11 mouse cellular contexts compared by ENCODE assay signal in the genomic region with DNA sequence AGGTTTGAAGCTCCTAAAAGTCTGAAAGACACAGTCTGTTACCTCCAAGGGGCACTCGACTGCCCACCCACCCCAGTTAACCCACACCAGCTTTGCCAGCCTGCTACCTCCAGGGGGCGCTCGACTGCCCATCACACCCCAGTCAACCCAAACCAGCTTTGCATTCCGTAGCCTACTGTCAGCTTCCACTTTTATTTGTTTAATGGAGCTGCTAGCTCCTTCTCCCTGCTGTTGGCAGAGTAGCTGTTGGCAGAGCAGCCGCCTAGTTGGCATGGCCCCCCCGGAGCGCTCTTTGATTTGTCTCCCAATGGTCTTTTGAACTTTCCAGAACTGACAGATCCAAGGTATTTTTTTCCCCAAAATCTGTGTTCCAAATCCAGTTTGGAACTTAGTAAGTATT.
DNase-seq lines count a peak whose midpoint lies in the region; ATAC-seq and TF ChIP-seq lines count a peak whose summit lies in the region.
"Had no signal": no experiment of that assay in that cellular context is flagged by ENCODE, and none has a peak within 500 bp of the region (broad histone marks: within the 10 kb centered on the region; RNA-seq: fewer than 3 reads in every experiment).

No protein-coding gene starts in this region.

- H3K4me2 ChIP-seq in forebrain, embryonic 16.5 days (ENCODE audit: low read length): no peak overlapping the region
- H3K4me2 ChIP-seq in liver, embryonic 14.5 days (ENCODE audit: low read depth): no peak overlapping the region
- no peak overlapping the region for H3K4me2 ChIP-seq in liver, embryonic 11.5 days

- peaks cover 18% of the 10 kb centered on the region for H3K4me1 ChIP-seq in forebrain, embryonic 16.5 days (replicated peaks; ENCODE audit: control insufficient read depth, insufficient read depth, low read length)
- H3K4me1 ChIP-seq in forebrain, embryonic 10.5 days: no peaks in the 10 kb centered on the region; the same call in 1 of the 2 replicates
- no peaks in the 10 kb centered on the region for H3K4me1 ChIP-seq in liver, embryonic 14.5 days (replicated peaks; ENCODE audit: control insufficient read depth in 2 of 2, insufficient read depth in 2 of 2, low read length in 1 of 2)
- H3K4me1 ChIP-seq in liver, embryonic 11.5 days (replicated peaks; ENCODE audit: control insufficient read depth, insufficient read depth, low read length): no peaks in the 10 kb centered on the region

- no peaks in the 10 kb centered on the region for H3K36me3 ChIP-seq in forebrain, embryonic 16.5 days (ENCODE audit: control insufficient read depth, insufficient read depth)
- H3K36me3 ChIP-seq in forebrain, embryonic 10.5 days (replicated peaks): no peaks in the 10 kb centered on the region
- no peaks in the 10 kb centered on the region for H3K36me3 ChIP-seq in liver, embryonic 14.5 days (replicated peaks; ENCODE audit: control insufficient read depth, insufficient read depth, low read depth)
- H3K36me3 ChIP-seq in liver, embryonic 11.5 days (ENCODE audit: control insufficient read depth, insufficient read depth, low read length): no peaks in the 10 kb centered on the region
- H3K36me3 ChIP-seq: G1E had no signal

- H3K27me3 ChIP-seq in forebrain, embryonic 16.5 days (replicated peaks; ENCODE audit: control insufficient read depth, insufficient read depth, low read length): no peaks in the 10 kb centered on the region
- H3K27me3 ChIP-seq in forebrain, embryonic 10.5 days (ENCODE audit: poor library complexity, severe bottlenecking): no peaks in the 10 kb centered on the region
- H3K27me3 ChIP-seq in liver, embryonic 14.5 days (ENCODE audit: control insufficient read depth, insufficient read depth, low read length): no peaks in the 10 kb centered on the region
- no peaks in the 10 kb centered on the region for H3K27me3 ChIP-seq in liver, embryonic 11.5 days (replicated peaks; ENCODE audit: control insufficient read depth, insufficient read depth, low read length)

- TF ChIP-seq EP300 in liver, embryonic 14.5 days (IDR thresholded peaks at IDR 0.05; ENCODE audit: low read depth): no peak

- DNase-seq in forebrain, embryonic 10.5 days (ENCODE audit: extremely low spot score, low spot score): no peak
- DNase-seq in liver, embryonic 14.5 days (ENCODE audit: low read depth in 3 of 3, low spot score in 3 of 3): no peak
- no peak for DNase-seq in liver, embryonic 11.5 days (ENCODE audit: low spot score)
- peak; percentile 48 for DNase-seq in R1 (ENCODE audit: low read depth, low spot score)
- peak; percentile 29 to 66 for DNase-seq in layer of hippocampus, postnatal 14 days (ENCODE audit: low spot score in 2 of 2)
- no peak for DNase-seq in thymus, postnatal 36 days
- DNase-seq in ovary, postnatal 10 days (ENCODE audit: low spot score): no peak
- DNase-seq: kidney, postnatal 10 days; lung, postnatal 4 days had no signal

- H3K4me3 ChIP-seq in forebrain, embryonic 16.5 days (replicated peaks; ENCODE audit: low read length): no peak overlapping the region
- H3K4me3 ChIP-seq in forebrain, embryonic 10.5 days: no peak overlapping the region
- H3K4me3 ChIP-seq in liver, embryonic 14.5 days (ENCODE audit: insufficient read depth in 1 of 2, low read depth in 2 of 2, low read length in 2 of 2): no peak overlapping the region
- H3K4me3 ChIP-seq in liver, embryonic 11.5 days (ENCODE audit: low read depth, low read length): no peak overlapping the region

- no peak overlapping the region for H3K27ac ChIP-seq in forebrain, embryonic 16.5 days (ENCODE audit: low read length)
- H3K27ac ChIP-seq in forebrain, embryonic 10.5 days: no peak overlapping the region
- H3K27ac ChIP-seq in liver, embryonic 14.5 days: no peak overlapping the region
- H3K27ac ChIP-seq in liver, embryonic 11.5 days (ENCODE audit: low read depth, low read length): no peak overlapping the region

- H3K9ac ChIP-seq in forebrain, embryonic 16.5 days (replicated peaks; ENCODE audit: low read depth, low read length): no peak overlapping the region
- H3K9ac ChIP-seq in liver, embryonic 14.5 days (replicated peaks): no peak overlapping the region
- no peak overlapping the region for H3K9ac ChIP-seq in liver, embryonic 11.5 days (ENCODE audit: low read depth, low read length)

- ATAC-seq in forebrain, embryonic 16.5 days: peak; percentile 58
- ATAC-seq in liver, embryonic 14.5 days (ENCODE audit: insufficient read depth): no peak
- no peak for ATAC-seq in liver, embryonic 11.5 days (replicated peaks; ENCODE audit: low FRiP score)

- peaks cover 3% of the 10 kb centered on the region; the same call in 1 of the 2 replicates for H3K9me3 ChIP-seq in forebrain, embryonic 16.5 days (ENCODE audit: control insufficient read depth, low read length)
- H3K9me3 ChIP-seq in forebrain, embryonic 10.5 days: peaks cover 13% of the 10 kb centered on the region
- peaks cover 2% of the 10 kb centered on the region; the same call in 1 of the 2 replicates for H3K9me3 ChIP-seq in liver, embryonic 14.5 days (ENCODE audit: control insufficient read depth, low read length)
- peaks cover 9% of the 10 kb centered on the region; the same call in 1 of the 2 replicates for H3K9me3 ChIP-seq in liver, embryonic 11.5 days (ENCODE audit: control insufficient read depth, low read length)

- WGBS in forebrain, embryonic 16.5 days: 47% methylated on average over 7 of the region's 7 CpGs
- WGBS in forebrain, embryonic 10.5 days: 73% methylated on average over 7 of the region's 7 CpGs
- 54% methylated on average over 7 of the region's 7 CpGs for WGBS in liver, embryonic 14.5 days (ENCODE audit: insufficient replicate concordance)
- WGBS in liver, embryonic 11.5 days: 63% methylated on average over 7 of the region's 7 CpGs

- peak; percentile 51 for TF ChIP-seq CTCF in liver, embryonic 14.5 days (IDR thresholded peaks at IDR 0.05; ENCODE audit: low read depth)

Comparison
In these comparisons a context has a peak if more than half of its experiments do, and no peak if none do; other contexts are left out.
1. DNase-seq: peak in R1 (single experiment) and layer of hippocampus, postnatal 14 days (2 of 2); none in forebrain, embryonic 10.5 days (single experiment), liver, embryonic 14.5 days (0 of 3), liver, embryonic 11.5 days (single experiment), thymus, postnatal 36 days (0 of 2) and ovary, postnatal 10 days (single experiment).